Mouse (Mus musculus): Measurements from ENCODE around the gene Meis1. TPM values are rescaled to one million over a fixed set of nuclear protein-coding genes. Genes with fewer than 3 reads are reported as not detected.

The Meis1 gene
- polyA plus RNA-seq, 1 experiment: not detected

DNA sequence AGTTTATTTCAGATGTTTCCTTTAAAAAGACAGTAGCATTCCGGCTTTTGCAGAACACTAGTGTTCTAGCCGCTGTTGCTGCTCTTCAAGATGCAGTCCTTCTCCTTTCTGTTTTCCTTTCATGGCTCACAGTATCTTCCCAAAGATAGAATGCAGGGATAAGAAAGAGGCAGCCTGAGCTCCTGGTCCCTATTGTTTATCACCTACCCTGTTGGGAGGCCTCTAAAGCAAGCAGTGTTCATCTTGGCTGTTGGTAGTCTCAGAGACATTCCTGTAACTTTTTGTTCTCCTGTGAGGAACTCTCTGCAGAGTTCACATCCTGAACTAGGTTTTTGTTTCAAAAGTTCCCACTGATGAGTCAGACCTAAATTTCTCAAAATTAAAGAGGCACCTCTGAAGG, 3.8 kb upstream of the Meis1 start:
- no peak overlapping the region for H3K27ac ChIP-seq (ENCODE audit: insufficient read depth, low read depth, low read length)
- H3K4me3 ChIP-seq (ENCODE audit: insufficient read depth, low read depth, low read length): no peak overlapping the region
- TF ChIP-seq POLR2A (IDR thresholded peaks at IDR 0.05; ENCODE audit: insufficient read depth, low read depth, low read length) (no peak), CTCF (IDR thresholded peaks at IDR 0.05; ENCODE audit: insufficient read depth, low read depth, low read length) (no peak)
- WGBS: 82% methylated on average over 2 of the region's 2 CpGs
- peaks cover 11% of the 10 kb centered on the region for H3K4me1 ChIP-seq (ENCODE audit: control insufficient read depth, insufficient read depth, low read length)

DNA sequence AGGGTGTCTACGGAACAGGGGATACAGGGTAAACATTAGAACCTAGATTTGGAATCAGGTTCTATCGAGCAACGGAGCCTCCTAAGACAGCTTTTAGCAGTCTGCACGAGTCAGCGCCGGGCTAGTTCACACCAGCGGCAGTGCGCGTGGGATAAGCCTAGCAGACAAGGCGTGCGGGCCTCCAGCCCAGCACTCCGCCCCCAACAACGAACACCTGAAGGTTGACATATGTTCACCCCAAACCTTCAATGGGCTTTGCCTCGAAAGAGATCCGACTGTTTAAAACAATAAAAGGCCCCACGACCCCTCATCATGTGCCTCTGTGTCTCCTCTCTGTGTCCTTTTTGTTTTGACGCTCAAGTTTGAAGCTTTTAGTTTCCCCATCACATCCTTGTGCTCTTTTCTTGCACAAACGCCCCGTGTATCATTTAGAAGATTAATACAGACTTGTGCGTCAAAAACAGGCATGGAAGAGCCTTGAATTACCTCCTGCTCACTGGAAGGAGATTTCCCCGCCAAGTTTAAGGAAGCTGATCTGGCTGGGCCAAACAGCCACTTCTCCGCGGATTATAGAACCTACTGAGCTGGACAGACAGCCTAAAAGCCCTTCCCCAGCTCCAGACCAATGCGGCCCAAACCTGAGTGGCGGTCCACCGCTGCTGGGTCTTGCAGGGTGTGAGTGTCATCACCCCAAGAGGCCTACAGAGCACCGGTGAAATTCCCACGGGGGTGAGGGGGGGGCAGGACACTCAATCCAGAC, 2.3 kb upstream of the Meis1 start:
- Histone ChIP-seq H3K27ac (ENCODE audit: insufficient read depth, low read depth, low read length) (peak overlapping the region; percentile 12; the same call in 1 of the 2 replicates), H3K4me3 (ENCODE audit: insufficient read depth, low read depth, low read length) (peak overlapping the region; percentile 52), H3K4me1 (ENCODE audit: control insufficient read depth, insufficient read depth, low read length) (peaks cover 7% of the 10 kb centered on the region)
- 22% methylated on average over 28 of the region's 28 CpGs for WGBS
- TF ChIP-seq CTCF (IDR thresholded peaks at IDR 0.05; ENCODE audit: insufficient read depth, low read depth, low read length) (no peak), POLR2A (IDR thresholded peaks at IDR 0.05; ENCODE audit: insufficient read depth, low read depth, low read length) (no peak)

DNA sequence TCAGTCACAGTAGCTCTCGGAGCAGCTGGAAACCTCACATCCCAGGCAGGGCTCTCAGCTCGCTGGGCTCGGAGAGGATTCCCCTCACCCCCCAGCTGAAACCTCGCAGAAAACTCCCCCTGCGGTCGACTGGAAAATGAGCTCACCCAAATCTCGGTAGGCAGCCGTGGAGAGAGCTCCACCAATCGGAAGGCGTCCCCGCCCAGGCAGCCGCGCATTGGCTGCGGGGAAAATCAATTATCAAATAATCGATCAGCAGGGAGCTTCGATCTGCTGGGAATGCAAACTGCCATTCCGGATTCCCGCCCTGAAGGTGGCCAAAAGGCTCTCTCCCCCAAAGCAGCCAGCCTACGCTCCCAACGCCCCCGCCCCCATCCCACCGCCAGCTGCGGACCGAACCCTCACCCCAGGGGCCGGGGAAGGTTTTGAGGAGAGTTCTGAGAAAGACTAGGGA, 1.6 kb upstream of the Meis1 start:
- no peak for TF ChIP-seq CTCF (IDR thresholded peaks at IDR 0.05; ENCODE audit: insufficient read depth, low read depth, low read length)
- TF ChIP-seq POLR2A (IDR thresholded peaks at IDR 0.05; ENCODE audit: insufficient read depth, low read depth, low read length): peak; percentile 46
- peak overlapping the region; percentile 85 for H3K27ac ChIP-seq (ENCODE audit: insufficient read depth, low read depth, low read length)
- under 1% methylated on average over 25 of the region's 25 CpGs for WGBS
- H3K4me3 ChIP-seq (ENCODE audit: insufficient read depth, low read depth, low read length): peak overlapping the region; percentile 52
- H3K4me1 ChIP-seq (ENCODE audit: control insufficient read depth, insufficient read depth, low read length): peaks cover 7% of the 10 kb centered on the region

DNA sequence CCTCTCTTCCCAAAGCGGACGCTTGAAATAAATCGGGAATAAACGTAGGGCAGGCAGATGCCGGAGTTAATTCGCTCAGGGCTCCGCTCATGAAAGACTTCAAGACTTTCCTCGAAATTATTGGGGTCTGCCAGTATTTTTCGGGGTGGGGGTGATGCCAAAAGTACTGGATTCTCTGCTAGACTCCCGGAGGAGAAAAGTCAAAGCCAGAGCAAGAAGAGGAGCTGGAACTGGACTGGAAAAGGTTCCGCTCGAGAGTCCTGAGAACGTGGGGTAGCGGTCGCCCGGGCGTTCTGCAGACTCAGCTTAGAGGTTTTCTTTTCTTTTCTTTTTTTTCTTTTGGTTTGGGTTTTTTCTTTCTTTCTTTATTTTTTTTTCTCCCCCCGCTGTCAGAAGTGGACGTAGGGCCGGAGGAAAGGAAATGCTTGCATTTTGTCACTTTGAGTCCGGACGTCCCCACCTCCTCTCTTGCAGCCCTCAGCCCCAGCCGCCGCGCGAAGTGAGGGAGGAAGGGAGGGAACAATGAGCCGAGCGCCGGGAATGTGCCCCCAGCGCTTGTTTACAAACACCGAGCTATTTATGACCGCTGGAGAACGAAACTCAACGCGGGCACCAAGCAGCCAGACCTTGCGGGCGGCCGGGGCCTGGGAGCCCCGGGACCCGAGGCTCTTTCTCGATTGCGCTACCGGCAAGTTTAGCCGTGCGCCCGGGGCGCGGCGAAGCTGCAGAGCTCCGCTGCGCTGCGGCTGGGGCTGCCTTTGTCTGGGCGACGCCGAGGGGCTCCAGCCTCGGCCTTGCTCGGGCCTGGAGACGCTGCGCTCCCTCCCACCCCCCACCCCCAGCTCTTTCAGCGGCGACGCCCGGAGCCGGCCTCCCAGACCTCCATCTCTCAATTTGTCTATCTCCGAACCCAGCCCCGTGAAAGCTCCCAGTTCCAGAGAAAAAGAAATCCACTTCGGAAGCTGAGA, 703 bp upstream of the Meis1 start:
- WGBS: under 1% methylated on average over 67 of the region's 67 CpGs

DNA sequence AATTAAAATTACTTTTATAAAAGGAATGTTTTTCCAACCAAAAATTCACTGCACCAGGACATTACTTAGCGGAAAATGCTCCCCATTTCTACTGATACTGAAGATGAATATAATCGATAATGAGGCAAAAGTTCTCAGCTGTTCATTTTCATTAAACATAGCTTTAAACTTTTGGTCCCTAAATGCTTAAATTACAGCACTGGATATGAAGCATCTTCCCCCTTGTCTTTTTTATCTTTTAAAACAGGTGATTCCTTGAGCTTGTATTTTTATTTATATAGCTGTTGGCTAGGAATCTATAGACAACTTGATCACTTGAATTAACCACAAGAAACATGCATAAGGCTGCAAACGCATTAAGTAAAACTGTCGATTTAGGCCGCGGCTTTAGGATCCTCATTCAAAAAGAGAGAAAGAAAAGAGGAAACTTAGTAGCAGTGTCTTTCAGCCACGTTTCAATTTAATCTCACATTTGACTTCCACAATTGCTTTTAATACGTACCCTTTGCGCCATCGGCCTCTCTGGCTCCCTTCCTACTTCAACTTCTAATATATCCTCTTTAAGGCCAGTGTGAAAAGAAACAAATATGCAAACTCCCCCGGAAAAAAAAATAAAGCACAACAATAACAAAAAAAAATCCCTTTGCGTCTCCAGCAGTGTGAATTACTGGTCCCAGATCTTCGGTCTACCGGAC, 919 bp downstream of the Meis1 start:
- peaks cover 13% of the 10 kb centered on the region for H3K4me1 ChIP-seq (ENCODE audit: control insufficient read depth, insufficient read depth, low read length)
- H3K27ac ChIP-seq (ENCODE audit: insufficient read depth, low read depth, low read length): peak overlapping the region; percentile 85
- peak overlapping the region; percentile 52 for H3K4me3 ChIP-seq (ENCODE audit: insufficient read depth, low read depth, low read length)
- 11% methylated on average over 14 of the region's 14 CpGs for WGBS
- TF ChIP-seq CTCF (IDR thresholded peaks at IDR 0.05; ENCODE audit: insufficient read depth, low read depth, low read length): no peak
- TF ChIP-seq POLR2A (IDR thresholded peaks at IDR 0.05; ENCODE audit: insufficient read depth, low read depth, low read length): no peak

More for the DNA sequence above, 703 bp upstream of the Meis1 start:
- TF ChIP-seq POLR2A (IDR thresholded peaks at IDR 0.05; ENCODE audit: insufficient read depth, low read depth, low read length) (0 out of 2 replicates have a peak, but pooled peaks have one; percentile 28), CTCF (IDR thresholded peaks at IDR 0.05; ENCODE audit: insufficient read depth, low read depth, low read length) (no peak)
- peaks cover 10% of the 10 kb centered on the region for H3K4me1 ChIP-seq (ENCODE audit: control insufficient read depth, insufficient read depth, low read length)
- H3K4me3 ChIP-seq (ENCODE audit: insufficient read depth, low read depth, low read length): peak overlapping the region; percentile 52
- H3K27ac ChIP-seq (ENCODE audit: insufficient read depth, low read depth, low read length): peak overlapping the region; percentile 85

DNA sequence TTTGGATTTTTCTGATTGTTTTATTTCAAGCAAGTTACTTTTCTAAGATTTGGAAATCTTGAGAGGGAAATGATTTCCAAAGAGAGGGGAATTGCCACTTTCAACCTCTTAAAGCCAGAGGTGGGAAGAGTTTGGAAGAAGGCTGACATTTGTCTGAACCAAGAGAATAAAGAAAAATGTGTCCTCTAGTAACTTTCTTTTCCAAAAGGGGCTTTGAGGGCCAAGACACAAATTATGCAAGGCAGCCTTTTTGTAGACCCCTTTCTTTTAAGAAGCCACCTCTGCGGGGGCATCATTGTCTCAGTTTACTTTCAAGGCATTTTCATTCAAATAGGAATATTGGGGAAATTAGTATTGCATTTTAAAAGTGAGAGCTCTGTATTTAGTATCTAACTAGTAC, 1.5 kb downstream of the Meis1 start:
- H3K4me3 ChIP-seq (ENCODE audit: insufficient read depth, low read depth, low read length): no peak overlapping the region
- H3K4me1 ChIP-seq (ENCODE audit: control insufficient read depth, insufficient read depth, low read length): peaks cover 13% of the 10 kb centered on the region
- TF ChIP-seq CTCF (IDR thresholded peaks at IDR 0.05; ENCODE audit: insufficient read depth, low read depth, low read length) (no peak), POLR2A (IDR thresholded peaks at IDR 0.05; ENCODE audit: insufficient read depth, low read depth, low read length) (no peak)
- WGBS: 12% methylated on average over 1 of the region's 1 CpGs
- H3K27ac ChIP-seq (ENCODE audit: insufficient read depth, low read depth, low read length): peak overlapping the region; percentile 84; the same call in 1 of the 2 replicates

DNA sequence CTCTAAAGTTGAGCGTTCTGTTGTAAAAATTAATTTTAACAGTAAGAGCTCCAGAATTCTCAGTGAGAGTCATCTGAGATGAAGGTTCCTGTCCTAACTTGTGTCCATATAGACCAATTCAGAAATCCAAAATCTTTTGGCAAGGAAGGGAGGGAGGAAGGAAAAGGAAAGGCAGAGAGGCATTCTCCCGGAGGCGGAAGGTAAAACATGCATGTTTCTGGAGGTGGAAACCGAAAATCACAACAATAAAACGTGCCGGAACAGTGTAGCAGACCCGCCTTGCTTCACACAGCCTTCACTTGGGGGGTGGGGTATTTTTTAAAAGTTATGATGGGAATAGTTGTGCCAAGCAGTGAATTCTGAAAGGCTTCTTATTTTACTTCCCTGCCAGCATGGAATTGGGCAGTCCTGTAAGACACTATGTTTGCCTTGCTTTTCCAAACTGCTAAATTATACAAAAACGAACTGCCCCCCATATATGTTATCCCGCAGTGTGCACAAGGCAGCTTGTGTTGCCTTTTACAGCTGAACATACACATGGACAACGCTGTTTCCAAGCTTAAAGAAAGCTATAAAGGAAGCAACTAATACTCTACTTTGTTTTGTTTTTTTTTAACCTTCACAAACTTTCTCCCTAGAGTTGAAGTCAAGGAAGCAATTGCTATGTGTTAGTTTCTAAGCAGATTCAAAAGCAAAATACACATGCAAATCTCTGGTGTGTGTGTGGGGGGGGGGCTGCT, 2.1 kb downstream of the Meis1 start:
- 19% methylated on average over 10 of the region's 10 CpGs for WGBS

More for the DNA sequence above, 2.1 kb downstream of the Meis1 start:
- TF ChIP-seq CTCF (IDR thresholded peaks at IDR 0.05; ENCODE audit: insufficient read depth, low read depth, low read length) (no peak), POLR2A (IDR thresholded peaks at IDR 0.05; ENCODE audit: insufficient read depth, low read depth, low read length) (no peak)
- Histone ChIP-seq H3K4me3 (ENCODE audit: insufficient read depth, low read depth, low read length) (peak overlapping the region; percentile 58), H3K27ac (ENCODE audit: insufficient read depth, low read depth, low read length) (peak overlapping the region; percentile 84), H3K4me1 (ENCODE audit: control insufficient read depth, insufficient read depth, low read length) (peaks cover 13% of the 10 kb centered on the region)
